Mouse (Mus musculus) kidney, postnatal 14 days (tissue): ENCODE data around the gene Slc38a3.

Experiments
- DNase-seq: peaks from one replicate; pipeline ENCODE4 v3.0.0; 2022; ENCODE audit warnings: mixed read lengths

The Slc38a3 gene

GRCm38 (mm10) chr9:107665308-107665707 lies 4.0 kb downstream of the Slc38a3 start:
- DNase-seq: no peak

- no peak for DNase-seq
These were observed 5.8 kb downstream of the Slc38a3 start for GRCm38 (mm10) chr9:107663525-107663924.

GRCm38 (mm10) chr9:107662342-107662741 lies 7.0 kb downstream of the Slc38a3 start:
- no peak for DNase-seq

GRCm38 (mm10) chr9:107660777-107661176 lies 8.6 kb downstream of the Slc38a3 start:
- no peak for DNase-seq

GRCm38 (mm10) chr9:107659961-107660360 lies 9.4 kb downstream of the Slc38a3 start:
- no peak for DNase-seq

GRCm38 (mm10) chr9:107659551-107659950 lies 9.8 kb downstream of the Slc38a3 start:
- no peak for DNase-seq

GRCm38 (mm10) chr9:107658096-107658495 lies 11.2 kb downstream of the Slc38a3 start:
- no peak for DNase-seq

GRCm38 (mm10) chr9:107657144-107657543 lies 12.2 kb downstream of the Slc38a3 start:
- DNase-seq: no peak

GRCm38 (mm10) chr9:107654585-107654984 lies 14.7 kb downstream of the Slc38a3 start:
- no peak for DNase-seq

GRCm38 (mm10) chr9:107653474-107653873 lies 15.9 kb downstream of the Slc38a3 start:
- DNase-seq: no peak

GRCm38 (mm10) chr9:107650708-107651481 lies 18.4 kb downstream of the Slc38a3 start:
- DNase-seq: no peak

GRCm38 (mm10) chr9:107650225-107650624 lies 19.1 kb downstream of the Slc38a3 start:
- DNase-seq: no peak

- no peak for DNase-seq
These were observed 20.6 kb downstream of the Slc38a3 start for GRCm38 (mm10) chr9:107648767-107649166.

GRCm38 (mm10) chr9:107646975-107647374 lies 22.4 kb downstream of the Slc38a3 start:
- no peak for DNase-seq

- DNase-seq: peak; percentile 85
These were observed 23.8 kb downstream of the Slc38a3 start for GRCm38 (mm10) chr9:107645577-107645976.

- DNase-seq: peak; percentile 57
These were observed 24.2 kb downstream of the Slc38a3 start for GRCm38 (mm10) chr9:107645153-107645510.

GRCm38 (mm10) chr9:107644495-107645152 lies 24.7 kb downstream of the Slc38a3 start:
- peak; percentile 94 for DNase-seq

GRCm38 (mm10) chr9:107643544-107644214 lies 25.7 kb downstream of the Slc38a3 start:
- no peak for DNase-seq

GRCm38 (mm10) chr9:107641666-107642065 lies 27.7 kb downstream of the Slc38a3 start:
- DNase-seq: no peak

- peak; percentile 42 for DNase-seq
These were observed 29.0 kb downstream of the Slc38a3 start for GRCm38 (mm10) chr9:107640257-107640772.

GRCm38 (mm10) chr9:107637070-107637469 lies 32.3 kb downstream of the Slc38a3 start:
- no peak for DNase-seq

GRCm38 (mm10) chr9:107635279-107636028 lies 33.9 kb downstream of the Slc38a3 start, which contains the start of gene Gnai2:
TSS of gene Gnai2 (minus strand) at chr9:107635367.
- DNase-seq: peak; percentile 98
